Mouse (Mus musculus): ENCODE data around the gene Grin3b.

The Grin3b gene

GRCm38 (mm10) chr10:79970415-79971182, at the start of gene Grin3b:
Gene Grin3b (plus strand): TSS chr10:79970715.
- WGBS = 6% methylated on average over 46 of the region's 47 CpGs

DNA sequence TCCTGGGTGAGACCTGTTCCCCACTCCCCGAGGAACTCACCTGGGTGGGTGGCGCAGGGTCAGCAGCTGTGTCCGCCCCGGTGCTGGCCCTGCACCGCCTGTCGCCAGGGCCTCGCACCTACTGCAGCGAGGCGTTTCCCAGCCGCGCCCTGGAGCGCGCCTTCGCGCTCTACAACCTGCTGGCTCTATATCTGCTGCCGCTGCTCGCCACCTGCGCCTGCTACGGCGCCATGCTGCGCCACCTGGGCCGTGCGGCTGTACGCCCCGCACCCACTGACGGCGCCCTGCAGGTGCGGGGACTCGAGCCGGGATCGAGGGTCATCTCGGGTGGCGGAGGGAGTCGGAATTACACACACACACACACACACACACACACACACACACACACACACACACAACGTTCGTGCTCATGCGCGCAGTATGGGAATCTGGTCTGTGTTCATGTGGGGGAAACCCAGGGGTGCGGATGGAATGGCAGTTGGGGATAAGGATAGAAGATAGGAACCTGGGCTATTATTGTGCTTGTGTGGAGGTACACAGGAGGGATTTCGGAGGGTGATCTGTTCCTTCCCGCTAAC, 49.5 kb upstream of the Grin3b start, which contains the start of gene R3hdm4:
Gene R3hdm4 (minus strand): TSS at position 251 of the 578 bp plus-strand sequence.
- WGBS = 8% methylated on average over 41 of the region's 41 CpGs

DNA sequence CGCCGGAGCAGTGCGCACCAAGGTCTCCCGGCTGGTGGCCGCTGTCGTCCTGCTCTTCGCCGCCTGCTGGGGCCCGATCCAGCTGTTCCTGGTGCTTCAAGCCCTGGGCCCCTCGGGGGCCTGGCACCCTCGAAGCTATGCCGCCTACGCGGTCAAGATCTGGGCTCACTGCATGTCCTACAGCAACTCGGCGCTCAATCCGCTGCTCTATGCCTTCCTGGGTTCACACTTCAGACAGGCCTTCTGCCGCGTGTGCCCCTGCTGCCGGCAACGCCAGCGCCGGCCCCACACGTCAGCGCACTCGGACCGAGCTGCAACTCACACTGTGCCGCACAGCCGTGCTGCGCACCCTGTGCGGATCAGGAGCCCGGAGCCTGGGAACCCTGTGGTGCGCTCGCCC, 48.9 kb upstream of the Grin3b start:
- 18% methylated on average over 34 of the region's 34 CpGs for WGBS

- WGBS = 9% methylated on average over 29 of the region's 29 CpGs
These were observed 45.3 kb upstream of the Grin3b start for GRCm38 (mm10) chr10:79924998-79925784.

GRCm38 (mm10) chr10:79925785-79926490, 44.6 kb upstream of the Grin3b start:
- 5% methylated on average over 15 of the region's 15 CpGs for WGBS

DNA sequence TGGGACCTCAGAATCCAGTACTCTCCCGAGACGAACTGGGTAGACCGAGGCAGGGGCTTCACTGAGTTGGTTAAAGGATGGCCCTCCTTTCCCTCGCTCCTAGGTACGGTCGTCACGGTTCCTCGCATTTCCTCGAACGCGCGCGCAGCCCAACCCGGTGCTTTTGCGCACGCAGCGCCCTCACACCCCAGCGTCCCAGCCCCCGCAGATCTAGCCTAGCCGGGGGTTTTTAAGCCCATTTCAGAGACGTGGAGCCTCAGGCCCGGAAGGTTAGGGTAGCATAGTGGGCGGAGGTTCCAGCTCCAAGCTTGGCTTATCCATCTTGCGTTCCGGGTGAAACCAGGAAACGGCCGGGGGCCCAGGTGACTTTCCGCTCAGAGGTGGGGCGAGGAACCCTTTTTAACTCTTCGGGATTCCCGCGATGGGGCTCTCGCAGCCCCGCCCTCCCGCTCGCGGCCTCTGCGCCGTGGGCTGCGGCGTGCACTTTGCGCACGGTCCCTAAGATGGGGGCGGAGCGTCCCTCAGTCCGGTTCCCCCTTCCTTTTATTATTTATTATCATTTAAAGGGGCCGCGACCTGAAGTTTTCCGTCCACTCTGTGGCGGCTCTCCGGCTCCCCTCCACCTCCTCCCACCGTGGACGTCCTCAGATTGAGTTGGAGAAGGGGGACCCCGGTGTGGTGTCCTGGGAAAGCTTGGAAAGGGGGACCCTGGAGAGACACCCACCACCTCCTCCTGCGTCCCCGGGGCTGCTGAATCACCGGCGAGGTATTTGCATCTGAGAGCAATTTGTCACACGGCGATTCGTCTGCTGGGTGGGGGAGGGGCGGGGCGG, 43.8 kb upstream of the Grin3b start, which contains the start of gene Arid3a:
Gene Arid3a (plus strand): TSS at position 553 of the 833 bp plus-strand sequence.
- WGBS = under 1% methylated on average over 63 of the region's 63 CpGs

GRCm38 (mm10) chr10:79927324-79928029, 43.0 kb upstream of the Grin3b start:
- whole genome bisulfite sequencing = under 1% methylated on average over 54 of the region's 54 CpGs

DNA sequence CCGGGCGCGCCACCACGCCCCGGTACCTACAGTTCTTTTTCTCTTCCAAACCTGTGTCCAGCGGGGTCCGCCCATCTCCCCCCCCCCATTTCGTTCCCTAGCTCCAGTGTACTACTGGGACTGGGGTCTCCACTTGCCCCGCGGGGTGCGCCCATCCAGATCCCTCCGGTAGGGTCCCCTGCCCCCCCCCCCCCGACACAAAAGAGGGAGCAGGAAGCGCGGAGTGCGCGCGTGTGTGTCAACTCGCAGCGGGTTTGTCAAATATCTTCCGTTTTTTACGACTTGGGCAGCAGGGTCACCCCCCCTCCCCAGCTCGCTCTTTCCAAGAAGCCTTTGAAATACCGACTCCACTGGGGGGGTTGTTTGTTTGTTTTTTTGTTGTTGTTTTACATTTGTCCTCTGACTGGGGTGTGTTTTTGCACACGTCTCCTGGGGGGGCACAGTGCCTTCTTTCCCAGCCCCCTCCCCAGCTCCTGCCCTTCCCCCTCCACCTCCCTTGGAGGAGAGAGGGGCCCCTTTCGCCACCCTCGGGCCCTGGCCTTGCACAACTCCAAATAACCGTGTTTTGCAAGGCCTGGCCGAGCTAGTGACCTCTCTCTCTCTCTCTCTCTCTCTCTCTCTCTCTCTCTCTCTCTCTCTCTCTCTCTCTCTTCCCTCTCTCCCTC, 42.4 kb upstream of the Grin3b start:
- WGBS = 3% methylated on average over 29 of the region's 29 CpGs

DNA sequence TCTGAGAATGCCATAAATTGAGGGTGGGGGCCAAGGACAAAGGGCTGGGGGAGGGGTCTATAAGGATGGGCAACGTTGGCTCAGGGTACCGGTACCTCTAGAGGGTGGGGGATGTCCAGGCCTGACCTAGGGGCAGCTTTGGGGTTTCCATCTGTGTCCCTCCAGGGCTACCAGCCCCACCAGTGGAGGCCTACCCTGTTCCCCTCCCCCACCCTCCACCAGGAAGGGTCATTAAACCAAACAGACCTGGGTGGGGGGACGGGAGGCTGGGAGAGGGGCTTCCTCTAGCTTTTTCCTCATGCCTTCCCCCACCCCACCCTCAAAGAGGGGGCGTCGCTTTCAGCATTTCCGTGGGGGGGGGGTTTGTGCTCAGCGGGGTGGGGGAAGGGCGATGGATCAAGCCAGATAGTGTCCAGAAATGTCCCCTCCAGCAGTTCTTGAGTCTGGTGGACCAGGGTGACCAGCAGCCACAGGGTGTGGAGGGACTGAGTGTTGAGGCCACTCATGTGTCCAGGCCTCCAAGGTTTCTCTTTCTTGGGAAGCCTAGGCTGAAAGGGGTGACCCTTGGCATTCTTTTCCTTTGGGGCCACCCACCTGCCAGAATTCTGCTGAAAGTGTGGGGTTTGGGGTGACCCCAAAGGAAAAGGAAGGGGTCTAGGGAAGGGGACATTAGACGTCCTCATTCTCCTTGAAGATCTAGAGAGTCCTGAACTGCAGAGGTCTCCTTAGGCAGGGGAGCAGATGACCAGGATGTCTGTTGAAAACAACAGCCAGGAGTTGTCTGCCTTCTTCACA, 41.4 kb upstream of the Grin3b start:
- WGBS = 41% methylated on average over 9 of the region's 9 CpGs

DNA sequence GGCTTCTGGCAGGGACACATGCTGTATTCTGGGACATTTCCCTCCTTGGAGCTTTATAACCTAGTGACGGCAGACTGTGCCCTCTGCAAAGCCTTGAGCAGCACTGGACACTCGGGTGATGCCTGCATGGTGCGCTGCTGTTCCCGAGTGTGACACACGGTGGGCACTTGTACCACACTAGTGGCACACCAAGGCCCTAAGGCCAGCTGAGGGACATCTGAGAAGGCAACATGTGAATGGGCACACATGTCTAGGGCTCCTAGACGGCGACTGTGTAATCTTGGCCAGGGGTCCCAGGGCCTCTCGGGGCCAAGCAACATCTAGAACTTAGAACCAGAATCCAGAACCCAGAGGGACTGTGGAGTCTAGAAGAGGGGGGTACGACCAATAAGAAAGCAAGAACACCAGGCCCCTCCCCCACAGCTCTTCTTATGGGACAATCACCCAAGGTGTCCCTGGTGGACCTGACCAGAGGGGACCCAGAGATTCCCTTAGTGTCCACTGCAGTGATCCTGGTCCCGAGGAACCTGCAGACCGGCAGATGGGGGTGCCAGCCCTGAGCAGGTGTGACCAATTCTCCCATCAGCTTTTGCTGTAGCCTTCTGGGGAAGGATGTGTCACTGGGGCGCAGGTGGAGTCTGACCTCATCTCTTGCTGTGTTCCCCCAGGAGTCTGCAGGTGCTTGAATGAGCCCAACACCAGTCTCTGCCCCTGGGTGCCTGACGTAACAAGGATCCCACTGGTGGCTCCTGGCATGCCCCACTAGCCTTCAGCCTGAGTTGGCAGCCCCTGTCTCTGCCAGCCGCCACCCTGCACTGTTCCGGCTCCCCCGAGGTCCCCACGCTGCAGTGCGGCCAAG, 40.3 kb upstream of the Grin3b start:
- WGBS = 88% methylated on average over 18 of the region's 18 CpGs

DNA sequence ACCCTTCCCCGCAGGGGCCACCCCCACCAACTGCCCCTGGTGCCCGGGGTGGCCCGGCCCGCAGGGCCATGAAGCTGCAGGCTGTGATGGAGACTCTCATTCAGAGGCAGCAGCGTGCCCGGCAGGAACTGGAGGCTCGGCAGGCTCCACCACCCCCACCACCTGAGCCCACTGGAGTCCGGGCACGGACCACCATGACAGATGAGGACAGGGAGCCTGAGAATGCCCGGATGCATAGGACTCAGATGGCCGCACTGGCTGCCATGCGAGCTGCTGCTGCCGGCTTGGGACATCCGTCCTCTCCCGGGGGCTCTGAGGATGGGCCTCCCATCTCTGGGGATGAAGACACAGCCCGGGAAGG, 39.7 kb upstream of the Grin3b start:
- 88% methylated on average over 16 of the region's 16 CpGs for WGBS

DNA sequence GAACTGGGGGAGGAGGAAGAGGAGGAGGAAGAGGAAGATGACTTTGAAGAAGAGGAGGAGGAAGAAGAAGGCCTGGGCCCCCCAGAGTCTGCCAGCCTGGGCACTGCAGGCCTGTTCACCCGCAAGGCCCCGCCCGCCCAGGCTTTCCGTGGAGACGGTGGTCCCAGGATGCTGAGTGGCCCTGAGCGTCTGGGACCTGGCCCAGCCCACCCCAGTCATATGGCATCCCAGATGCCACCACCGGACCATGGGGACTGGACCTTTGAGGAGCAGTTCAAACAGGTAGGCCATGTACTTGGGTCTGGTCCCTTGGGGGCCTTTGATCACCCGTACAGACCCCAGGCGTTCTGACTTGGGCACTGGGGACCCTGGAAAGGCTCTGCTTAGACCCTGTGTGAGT, 38.7 kb upstream of the Grin3b start:
- 85% methylated on average over 9 of the region's 9 CpGs for WGBS

GRCm38 (mm10) chr10:79932736-79933135, 37.8 kb upstream of the Grin3b start:
- WGBS = 49% methylated on average over 8 of the region's 8 CpGs

DNA sequence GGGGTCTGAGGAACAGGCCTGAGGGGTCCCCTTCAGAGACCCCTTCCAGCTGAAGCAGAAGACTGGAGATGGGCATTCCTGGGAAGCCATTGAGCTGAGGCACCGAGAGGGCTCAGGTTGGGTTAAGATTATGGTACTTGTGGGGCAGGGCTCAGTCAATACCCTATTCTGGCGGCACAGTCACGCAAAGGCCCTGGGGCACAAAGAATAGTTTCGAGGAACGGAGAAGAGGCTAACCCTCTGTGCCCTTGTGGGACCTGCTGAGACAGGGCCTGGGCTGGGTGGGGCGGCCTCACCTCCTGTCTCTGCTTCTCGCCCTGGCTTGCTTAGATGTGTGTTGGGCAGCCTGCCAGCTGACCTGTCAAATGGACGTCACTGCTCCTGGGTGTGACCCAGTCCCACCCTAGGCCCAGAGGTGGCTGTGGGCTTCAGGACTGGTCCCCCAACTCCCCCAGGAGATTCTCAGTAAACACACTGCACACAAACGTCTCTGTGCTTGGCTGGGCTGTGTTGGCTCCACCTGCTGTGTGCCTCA, 37.3 kb upstream of the Grin3b start:
- WGBS = 67% methylated on average over 9 of the region's 9 CpGs

DNA sequence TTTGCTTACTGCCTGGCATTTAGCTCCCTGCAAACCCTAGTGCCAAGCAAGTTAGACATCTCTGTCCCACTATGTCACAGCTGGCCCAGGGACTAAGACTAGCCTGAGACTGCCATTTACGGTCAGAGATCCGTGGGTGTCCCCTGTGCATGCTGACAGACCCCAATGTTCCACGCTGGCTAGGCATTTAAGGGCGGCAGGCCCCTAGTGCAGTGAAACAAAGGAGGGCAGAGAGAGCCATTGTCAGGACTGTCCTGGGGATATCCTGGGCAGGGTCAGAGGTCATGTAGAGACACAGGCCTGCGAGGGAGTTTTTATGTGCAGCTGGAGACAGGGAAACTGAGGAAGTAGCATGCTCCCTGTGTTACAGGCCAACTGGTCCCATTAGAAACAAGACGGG, 36.7 kb upstream of the Grin3b start:
- WGBS = 54% methylated on average over 6 of the region's 6 CpGs

DNA sequence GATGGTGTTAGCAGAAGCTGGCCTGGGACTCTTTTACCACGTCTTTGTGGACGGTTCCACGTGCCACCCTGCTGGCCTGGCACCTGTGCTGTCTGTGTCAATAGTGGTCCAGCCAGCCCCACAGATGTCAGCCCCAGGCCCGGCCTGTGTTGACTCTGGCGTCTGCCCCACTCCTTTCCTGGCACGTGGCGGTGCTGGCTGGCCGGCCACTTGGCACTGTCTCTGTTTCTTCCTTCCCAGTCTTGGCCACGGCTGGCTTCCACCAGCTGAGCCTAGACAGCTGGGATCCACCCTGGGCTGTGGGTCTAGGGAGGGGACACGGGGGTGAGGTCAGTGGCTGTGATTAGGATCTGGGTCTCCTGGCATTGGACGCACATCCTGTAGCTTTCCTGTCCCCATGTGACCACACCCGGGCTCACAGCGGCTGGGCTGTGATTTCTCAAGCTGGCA, 36.2 kb upstream of the Grin3b start:
- WGBS = 30% methylated on average over 13 of the region's 13 CpGs

DNA sequence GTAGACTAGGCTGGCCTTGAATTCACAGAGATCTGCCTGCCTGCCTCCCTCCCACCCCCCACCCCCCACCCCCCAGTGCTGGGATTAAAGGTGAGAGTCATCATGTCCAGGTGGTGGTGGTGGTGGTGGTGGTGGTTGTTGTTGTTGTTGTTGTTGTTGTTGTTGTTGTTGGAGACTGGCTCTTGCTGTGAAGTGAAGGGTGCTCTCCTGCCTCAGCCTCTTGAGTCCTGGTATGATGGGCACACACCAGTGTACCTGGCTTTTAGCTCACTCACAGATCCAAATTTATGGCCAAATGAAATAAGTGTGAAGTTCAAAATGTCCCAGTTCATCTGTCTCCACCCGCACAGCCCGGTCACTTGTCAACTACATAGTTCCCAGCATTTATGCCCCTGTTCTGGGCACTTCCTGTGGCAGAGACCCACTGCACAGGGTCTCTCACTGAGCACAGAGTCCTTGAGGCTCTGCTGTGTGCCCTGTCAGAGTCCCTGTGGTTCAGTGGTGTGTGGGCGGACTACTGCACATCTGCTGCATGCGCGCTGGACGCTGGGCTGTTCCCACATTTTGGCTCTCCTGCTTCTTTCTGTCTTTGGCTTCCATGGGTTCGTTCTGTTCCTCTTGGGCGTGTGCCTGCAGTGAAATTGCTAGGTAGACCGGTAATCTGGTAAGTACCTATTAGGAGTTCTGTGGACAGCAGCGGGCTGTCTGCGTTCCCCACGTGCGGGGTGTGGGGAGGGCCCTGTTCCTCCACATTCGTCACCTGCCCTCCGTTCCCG, 35.5 kb upstream of the Grin3b start:
- WGBS = 75% methylated on average over 16 of the region's 16 CpGs

Data from cerebral cortex, adult 2 months (tissue).